Mouse (Mus musculus) heart, adult 2 months (tissue): ENCODE data around the gene Mob1b. TPM values are rescaled to one million over a fixed set of nuclear protein-coding genes. Genes with fewer than 3 reads are reported as not detected.

Source experiments
- DNase-seq, 2 experiments: peaks; one replicate each; pipeline ENCODE4 v3.0.0; 2021
- H3K27ac ChIP-seq: fragments of 200-600 bp; 2 replicates; pipeline ENCODE4 v1.8.1; 2022
- H3K27me3 ChIP-seq: fragments of 200-500 bp; 2 replicates; pipeline ENCODE4 v1.6.1; 2012; ENCODE audit warnings: mild to moderate bottlenecking, low read length, inconsistent platforms, mixed read lengths; ENCODE audit not compliant: control insufficient read depth, insufficient read depth
- H3K36me3 ChIP-seq: fragments of 200-500 bp; 2 replicates; pipeline ENCODE4 v1.6.1; 2012; ENCODE audit warnings: low read length, inconsistent platforms; ENCODE audit not compliant: control insufficient read depth, insufficient read depth
- H3K4me1 ChIP-seq: fragments of 200-500 bp; 2 replicates; pipeline ENCODE4 v1.6.1; 2011; ENCODE audit warnings: low read length; ENCODE audit not compliant: control insufficient read depth, insufficient read depth
- H3K4me3 ChIP-seq: fragments of 200-600 bp; 2 replicates; pipeline ENCODE4 v1.8.1; 2022
- H3K79me2 ChIP-seq: fragments of 200-500 bp; replicated peaks from 2 replicates; pipeline ENCODE4 v1.6.1; 2012; ENCODE audit warnings: mild to moderate bottlenecking, inconsistent platforms, low read length, moderate library complexity, mixed read lengths; ENCODE audit not compliant: control insufficient read depth, insufficient read depth
- H3K9ac ChIP-seq: fragments of 200-500 bp; 2 replicates; pipeline ENCODE4 v1.6.1; 2012; ENCODE audit warnings: low read depth, mild to moderate bottlenecking, control low read depth, inconsistent platforms, low read length, mixed read lengths
- CTCF ChIP-seq: fragments of 200-600 bp; IDR thresholded peaks from 2 replicates; pipeline ENCODE4 v1.8.1; 2022; ENCODE audit warnings: antibody characterized with exemption, mild to moderate bottlenecking, moderate library complexity
- EP300 ChIP-seq: fragments of 200-500 bp; IDR thresholded peaks from 2 replicates; pipeline ENCODE4 v1.6.1; 2011; ENCODE audit warnings: low read depth, low read length, control low read depth; ENCODE audit not compliant: insufficient read depth
- POLR2A ChIP-seq: fragments of 200-500 bp; IDR thresholded peaks from 2 replicates; pipeline ENCODE4 v1.6.1; 2011; ENCODE audit warnings: mild to moderate bottlenecking, low read depth, low read length, control low read depth; ENCODE audit not compliant: insufficient read depth
- WGBS: fragments of 180-500 bp; shearing (Covaris S2); methylation state at CpG from one replicate; pipeline ENCODE4 v1.1.7; 2018; 5-methylcytosine and 5-hydroxymethylcytosine counted together
- intact Hi-C: fragments of 180-260 bp; cut with DNase I; formaldehyde crosslinking; loops from one replicate; pipeline ENCODE4 v1.15.1; 2025
- long read RNA-seq: library from polyadenylated mRNA; stranded (forward); transcript quantifications from one replicate; pipeline ENCODE4 v2.0.0, GENCODE M21; 2021
- polyA plus RNA-seq: library from polyadenylated mRNA; depleted of rRNA; stranded (reverse); fragments of >200 nt; gene quantifications from 2 replicates; pipeline ENCODE4 v1.2.3, GENCODE M21; 2012; rRNA removed
- total RNA-seq, 2 experiments: library from RNA; stranded (reverse); gene quantifications; 2 replicates each; pipeline ENCODE4 v1.2.3; 2021

Mob1b gene
- total RNA-seq (10 to 100 TPM; 18.1 to 23.0 TPM), polyA plus RNA-seq (4.6 and 11.9 TPM in 2 replicates)
- long read RNA-seq, transcript Mob1b-201 (6 exons, 2,705 nt) = major isoform, 10 of 11 reads
- long read RNA-seq, partial matches to known transcripts = 0 of 11 reads
- long read RNA-seq, other reads (novel, unspliced or antisense) = 1 of 11 reads

DNA sequence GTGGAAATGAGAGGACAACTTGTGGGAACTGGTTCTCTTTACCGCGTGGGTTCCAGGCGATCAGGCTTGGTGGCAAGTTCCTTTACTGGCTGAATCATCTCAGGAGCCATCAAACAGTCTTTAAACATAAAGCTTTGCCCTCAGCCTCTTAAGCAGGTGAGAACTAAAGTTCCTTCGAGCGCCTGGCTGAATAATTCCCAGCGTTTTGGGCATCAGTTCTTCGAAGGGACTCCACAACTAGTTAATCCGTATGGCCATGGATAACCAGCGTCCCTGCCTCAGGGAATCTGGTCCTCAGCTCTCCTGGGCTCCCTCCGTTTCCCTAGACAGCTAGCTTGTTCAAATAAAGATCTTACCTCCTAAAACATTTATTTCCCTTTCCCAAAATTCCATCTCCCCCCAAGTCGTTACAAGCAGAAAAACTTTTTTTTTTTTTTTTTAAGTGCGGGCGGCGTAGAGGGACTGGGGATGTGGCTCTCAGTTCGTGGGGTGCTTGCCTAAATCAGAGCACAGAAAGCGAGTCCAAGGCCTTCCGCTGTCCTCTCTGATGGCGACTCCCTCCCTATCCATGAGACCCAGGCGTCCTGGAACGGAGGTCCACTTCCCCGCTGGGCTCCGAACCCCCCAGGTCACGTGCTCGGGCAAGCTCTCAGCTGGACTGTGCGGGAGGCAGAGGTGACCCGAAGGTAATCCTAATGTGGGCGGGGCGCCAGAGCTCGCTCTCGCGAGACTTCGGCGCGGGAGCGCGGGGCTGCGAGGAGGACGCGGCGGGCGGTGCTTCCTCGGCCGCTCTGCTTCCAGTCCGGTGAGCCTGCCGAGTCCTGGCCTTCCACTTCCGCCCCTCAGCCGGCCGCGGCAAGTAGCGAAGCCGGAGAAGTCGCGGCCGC is at the start of gene Mob1b:
Mob1b (plus strand) TSS at position 740 of the 887 bp plus-strand sequence.
- TF ChIP-seq POLR2A (peak; percentile 95), CTCF (no peak), EP300 (0 out of 2 replicates have a peak, but pooled peaks have one; percentile 12)
- DNase-seq = peak; percentile 99
- H3K79me2 ChIP-seq = peaks cover 10% of the 10 kb centered on the region
- peaks cover 14% of the 10 kb centered on the region for H3K36me3 ChIP-seq
- H3K4me1 ChIP-seq = peaks cover 9% of the 10 kb centered on the region
- intact Hi-C loops = loop anchor here (1.0 to 2.0 kb wide), 3 partner anchors 44 to 156 kb away; partner anchors contain the start of genes Grsf1 and Rufy3
- H3K27ac ChIP-seq = peak within 1 kb of the TSS; percentile 92
- peak within 1 kb of the TSS; percentile 94 for H3K9ac ChIP-seq
- under 1% methylated on average over 54 of the region's 54 CpGs for WGBS
- peak within 1 kb of the TSS; percentile 95 for H3K4me3 ChIP-seq
- no peaks in the 10 kb centered on the region for H3K27me3 ChIP-seq

DNA sequence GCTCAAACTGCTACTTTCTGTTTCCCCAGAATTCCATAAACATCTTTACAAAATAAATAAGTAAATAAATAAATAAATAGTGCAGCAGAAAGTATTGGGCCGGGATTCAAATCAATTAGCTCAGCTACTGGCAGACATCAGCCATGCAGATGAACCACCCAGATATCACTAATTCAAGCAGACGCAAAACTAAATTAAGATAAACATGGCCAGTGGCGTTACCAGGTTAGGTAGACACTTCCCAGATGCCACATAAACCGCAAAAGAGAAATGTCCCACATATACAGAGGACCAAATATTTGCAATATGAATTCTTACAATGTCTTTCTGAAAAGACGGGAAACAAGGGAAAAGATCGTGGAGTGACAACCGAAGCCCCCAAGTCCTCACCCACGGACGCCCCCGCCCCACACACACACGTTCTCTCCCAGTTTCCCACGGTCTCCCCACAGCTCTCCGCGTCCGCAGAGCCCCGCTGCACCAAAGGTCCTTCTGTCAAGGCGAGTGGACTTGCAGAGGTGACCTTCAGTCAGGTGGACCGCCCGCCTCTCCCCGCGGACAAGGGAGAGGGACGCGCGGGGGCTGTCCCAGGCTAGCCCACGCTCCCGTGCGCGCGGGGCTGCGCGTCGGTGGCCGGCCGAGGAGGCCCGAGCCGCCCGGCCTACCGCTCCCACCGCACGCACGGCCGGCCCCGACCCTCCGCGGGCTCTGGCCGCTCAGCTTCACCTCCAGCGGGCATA is 45.8 kb upstream of the Mob1b start:
- Histone ChIP-seq H3K4me1 (no peaks in the 10 kb centered on the region; the same call in 1 of the 2 replicates), H3K79me2 (0 out of 2 replicates have a peak, but pooled peaks cover 2% of the 10 kb centered on the region), H3K9ac (peak overlapping the region; percentile 96), H3K36me3 (peaks cover 11% of the 10 kb centered on the region), H3K27ac (peak overlapping the region; percentile 90), H3K4me3 (peak overlapping the region; percentile 83), H3K27me3 (no peaks in the 10 kb centered on the region)
- DNase-seq = peak; percentile 63 to 65
- WGBS = under 1% methylated on average over 44 of the region's 47 CpGs
- intact Hi-C loops = loop anchor here (5.0 kb wide), 1 partner anchor 108 kb away; the partner anchor contains the start of gene Rufy3
- TF ChIP-seq POLR2A = no peak; the same call in 1 of the 2 replicates
- no peak for TF ChIP-seq CTCF
- no peak for TF ChIP-seq EP300

DNA sequence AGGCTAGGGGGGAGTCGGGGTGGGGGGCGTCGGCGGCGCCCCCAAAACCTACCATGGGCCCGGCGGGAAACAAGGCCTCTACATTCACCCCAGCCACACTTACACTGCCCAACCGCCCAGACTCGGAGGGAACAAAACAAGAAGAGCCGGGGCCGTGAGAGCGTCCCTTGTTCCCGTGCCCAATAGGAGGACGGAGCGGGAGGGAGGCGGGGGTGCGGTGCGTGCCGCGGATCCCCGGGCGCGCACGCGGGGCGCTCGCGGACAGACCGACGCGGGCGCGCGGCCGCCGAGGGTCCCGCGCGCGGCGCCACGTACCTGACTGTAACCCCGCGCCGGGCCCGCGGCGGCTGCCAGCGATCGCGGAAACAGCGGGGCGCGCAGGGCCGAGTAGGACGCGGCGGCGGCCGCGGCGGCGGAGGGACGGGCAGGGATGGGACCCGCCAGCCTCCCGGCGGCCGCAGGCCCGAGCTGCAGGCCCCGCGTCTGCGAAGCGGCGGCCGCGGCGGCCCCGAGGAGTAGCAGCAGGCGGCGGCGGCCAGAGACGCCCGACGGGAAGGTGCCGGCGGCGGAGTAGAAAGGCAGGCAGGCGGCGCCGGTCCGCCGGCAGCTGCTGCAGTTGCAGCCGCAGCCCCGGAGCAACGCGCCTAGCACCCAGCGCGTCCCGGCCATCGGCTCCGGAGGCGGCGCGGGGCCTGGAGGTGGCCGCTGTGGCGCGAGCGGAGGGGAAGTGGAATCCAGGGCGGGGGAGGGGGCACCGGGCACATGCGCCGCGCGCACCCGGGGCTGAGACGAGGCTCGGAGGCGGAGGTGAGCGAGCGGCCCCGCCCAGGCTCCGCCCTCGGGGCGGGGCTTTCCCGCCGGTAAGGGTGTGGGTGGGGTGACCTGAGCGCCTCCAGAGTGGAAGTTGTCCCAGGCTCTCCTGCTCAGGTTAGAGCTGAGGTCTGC is 44.9 kb upstream of the Mob1b start, which contains the start of gene Grsf1:
Grsf1 (minus strand) TSS at position 729 of the 945 bp plus-strand sequence.
- Histone ChIP-seq H3K27me3 (no peaks in the 10 kb centered on the region), H3K79me2 (0 out of 2 replicates have a peak, but pooled peaks cover 2% of the 10 kb centered on the region), H3K36me3 (peaks cover 5% of the 10 kb centered on the region), H3K4me3 (peak within 1 kb of the TSS; percentile 83), H3K4me1 (no peaks in the 10 kb centered on the region; the same call in 1 of the 2 replicates), H3K9ac (peak within 1 kb of the TSS; percentile 96), H3K27ac (peak within 1 kb of the TSS; percentile 90)
- TF ChIP-seq POLR2A (0 out of 2 replicates have a peak, but pooled peaks have one; percentile 38), EP300 (no peak)
- under 1% methylated on average over 113 of the region's 127 CpGs for WGBS
- peak; percentile 92 to 94 for DNase-seq
- intact Hi-C loops = loop anchor here (1.0 to 5.0 kb wide), 3 partner anchors 45 to 108 kb away; partner anchors contain the start of genes Dck, Mob1b and Rufy3

DNA sequence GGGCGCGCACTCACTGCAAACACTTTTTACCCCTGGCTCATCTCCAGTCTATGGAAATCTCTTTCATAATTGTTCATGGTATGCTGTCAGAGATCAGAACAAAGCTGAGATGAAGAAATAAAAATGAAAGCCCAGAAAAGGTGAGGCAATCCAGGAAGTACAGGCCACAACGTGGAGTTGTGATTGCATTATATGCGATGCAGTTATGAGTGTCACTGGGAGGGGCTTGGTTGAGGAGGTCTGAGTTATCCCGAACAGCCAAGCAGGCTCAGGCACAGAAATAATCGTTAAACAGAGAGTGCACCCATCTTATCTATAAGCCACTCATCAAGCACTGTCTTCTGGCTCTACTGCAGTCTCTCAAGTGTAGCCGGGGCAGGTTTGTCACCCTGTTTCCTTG is 41.7 kb upstream of the Mob1b start:
- DNase-seq = no peak
- H3K27ac ChIP-seq = no peak overlapping the region
- intact Hi-C loops = loop anchor here (5.0 kb wide), 1 partner anchor 112 kb away; the partner anchor contains the start of gene Rufy3
- WGBS = 50% methylated on average over 7 of the region's 7 CpGs
- TF ChIP-seq EP300 (no peak), POLR2A (no peak), CTCF (no peak)
- H3K79me2 ChIP-seq = 0 out of 2 replicates have a peak, but pooled peaks cover 2% of the 10 kb centered on the region
- H3K9ac ChIP-seq = no peak overlapping the region
- H3K36me3 ChIP-seq = peaks cover 2% of the 10 kb centered on the region
- no peaks in the 10 kb centered on the region; the same call in 1 of the 2 replicates for H3K4me1 ChIP-seq
- no peaks in the 10 kb centered on the region for H3K27me3 ChIP-seq
- no peak overlapping the region for H3K4me3 ChIP-seq
